Mouse (Mus musculus): Measurements from ENCODE around the gene Serpina1d.
"Not testable (repeated sequence)": the region's sequence is repeated elsewhere in the genome, so short reads cannot be mapped to it uniquely, and the experiment has no call there.

Gene Serpina1d

DNA sequence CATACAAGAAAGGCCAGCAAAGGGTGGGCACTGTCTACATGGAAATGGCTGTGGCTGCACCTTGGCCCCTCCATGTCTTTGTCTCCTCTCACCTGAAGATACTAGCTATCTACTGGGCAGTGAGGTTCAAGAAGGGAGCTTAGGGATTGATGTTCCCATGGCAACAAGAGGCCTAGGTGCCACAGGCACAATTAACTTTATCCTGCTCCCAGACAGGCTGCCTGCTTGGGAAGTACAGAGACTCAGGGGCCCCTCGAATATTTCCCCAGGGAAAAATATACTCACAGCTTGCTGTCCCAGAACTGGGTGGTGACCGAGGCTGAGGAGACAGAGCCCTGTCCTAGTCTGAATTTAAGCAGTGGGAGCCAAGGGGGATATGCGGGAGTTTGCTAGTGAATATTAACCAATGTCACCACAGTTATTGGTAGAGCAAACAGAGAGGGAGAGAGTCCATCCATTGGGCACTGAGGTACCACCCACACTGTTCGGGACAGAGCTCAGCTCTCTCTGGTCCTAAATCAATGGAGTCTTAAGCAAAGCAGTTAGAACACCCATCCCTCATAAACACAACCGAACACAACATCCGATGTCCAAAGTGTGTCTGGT is at the start of gene Serpina1d:
TSS of gene Serpina1d (minus strand) at position 347 of the 606 bp plus-strand sequence.
- not testable (repeated sequence) for DNase-seq (ENCODE audit: low spot score in 2 of 2)

DNA sequence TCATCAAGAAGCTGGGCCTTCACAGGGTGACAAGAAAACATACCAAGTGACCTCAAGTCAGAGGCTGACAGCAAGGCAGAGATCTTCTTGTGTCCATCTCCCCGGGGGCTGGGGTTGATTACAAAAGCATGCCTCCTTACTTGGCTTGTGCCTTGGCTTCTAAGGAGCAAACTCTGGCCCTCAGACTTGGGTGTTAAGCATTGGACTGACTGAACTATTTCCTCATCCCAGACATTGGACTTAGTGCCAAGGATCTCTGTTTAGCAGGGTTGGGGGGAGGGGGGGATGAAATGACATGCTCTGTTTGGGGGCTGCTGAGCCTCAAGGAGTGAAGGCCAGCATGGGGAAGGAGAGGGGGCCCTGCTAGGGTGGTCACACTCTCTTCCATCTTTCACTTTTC is 2.8 kb downstream of the Serpina1d start:
- not testable (repeated sequence) for DNase-seq (ENCODE audit: low spot score in 2 of 2)

DNA sequence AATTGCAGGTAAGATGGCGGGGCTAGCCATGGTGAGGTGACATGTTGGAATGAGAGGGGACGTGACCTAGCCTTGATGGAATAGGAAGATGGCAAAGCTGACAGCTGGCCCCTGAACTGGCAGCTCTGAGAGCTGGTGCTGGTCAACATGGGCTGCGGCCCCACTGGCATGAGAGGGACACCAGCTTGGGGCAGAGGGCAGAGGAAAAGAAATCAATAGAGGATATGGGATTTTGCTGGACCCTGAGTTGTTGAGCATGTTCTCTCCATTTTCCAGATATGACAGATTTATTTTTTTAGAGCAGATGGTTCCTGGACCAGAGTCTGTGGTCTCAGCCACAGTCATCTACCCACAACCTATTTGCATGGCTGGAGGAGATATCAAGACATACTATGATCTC is 10.3 kb downstream of the Serpina1d start:
- DNase-seq (ENCODE audit: low spot score in 2 of 2): not testable (repeated sequence)

DNA sequence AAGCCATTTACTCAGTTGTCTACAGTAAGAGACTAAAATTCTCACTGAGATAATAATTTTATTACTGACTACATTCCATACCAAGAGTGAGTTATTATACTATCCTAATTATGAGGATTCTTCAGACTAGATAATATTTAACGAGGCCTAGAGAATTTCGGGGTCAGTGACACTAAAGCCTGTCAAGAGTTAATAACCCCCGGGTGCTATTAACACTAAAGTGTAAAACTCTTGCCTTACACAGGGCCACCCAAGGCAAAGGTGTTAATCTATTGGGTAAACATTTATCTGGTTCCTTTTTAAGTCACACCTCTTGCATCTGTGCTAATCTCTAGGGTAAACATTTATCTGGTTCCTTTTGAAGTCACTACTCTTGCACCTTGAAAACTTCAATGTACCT is 13.1 kb downstream of the Serpina1d start:
- not testable (repeated sequence) for DNase-seq (ENCODE audit: low spot score in 2 of 2)

DNA sequence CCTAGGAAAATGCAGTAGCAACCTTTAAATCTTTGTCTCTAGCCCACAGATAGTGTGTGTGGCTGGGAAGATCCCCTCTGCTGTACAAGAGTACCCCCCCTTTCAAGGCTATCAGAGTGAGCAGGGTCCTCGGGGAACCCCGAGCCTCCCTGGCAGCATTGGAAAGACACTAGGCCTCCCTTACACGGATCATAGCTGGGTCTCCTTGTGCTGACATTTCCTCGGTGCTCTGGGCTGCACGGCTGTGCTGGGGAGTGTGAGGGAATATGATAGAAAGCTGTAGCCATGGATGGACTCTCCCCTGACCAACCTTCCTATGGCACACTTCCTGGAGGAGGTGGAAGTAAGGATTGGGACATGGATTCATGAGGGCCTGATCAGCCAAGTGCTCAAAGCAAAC is 27.4 kb downstream of the Serpina1d start:
- DNase-seq (ENCODE audit: low spot score in 2 of 2): not testable (repeated sequence)

DNA sequence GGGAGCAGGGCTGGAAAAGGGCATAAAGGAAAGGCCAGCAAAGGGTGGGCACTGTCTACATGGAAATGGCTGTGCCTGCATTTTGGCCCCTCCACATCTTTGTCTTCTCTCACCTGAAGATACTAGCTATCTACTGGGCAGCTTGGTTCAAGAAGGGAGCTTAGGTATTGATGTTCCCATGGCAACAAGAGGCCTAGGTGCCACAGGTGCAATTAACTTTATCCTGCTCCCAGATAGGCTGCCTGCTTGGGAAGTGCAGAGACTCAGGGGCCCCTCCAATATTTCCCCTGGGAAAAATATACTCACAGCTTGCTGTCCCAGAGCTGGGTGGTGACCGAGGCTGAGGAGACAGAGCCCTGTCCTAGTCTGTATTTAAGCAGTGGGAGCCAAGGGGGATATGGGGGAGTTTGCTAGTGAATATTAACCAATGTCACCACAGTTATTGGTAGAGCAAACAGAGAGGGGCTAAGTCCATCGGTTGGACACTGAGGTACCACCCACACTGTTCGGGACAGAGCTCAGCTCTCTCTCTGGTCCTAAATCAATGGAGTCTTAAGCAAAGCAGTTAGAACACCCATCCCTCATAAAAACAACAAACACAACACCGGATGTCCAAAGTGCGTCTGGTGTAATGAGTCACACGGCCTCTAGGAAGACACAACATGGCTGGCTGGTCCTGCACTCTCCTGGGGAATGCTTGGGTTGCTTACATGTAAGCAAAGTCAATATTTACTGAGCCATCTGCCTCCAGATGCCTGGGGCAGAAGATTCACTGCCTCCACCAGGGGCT is 35.4 kb downstream of the Serpina1d start:
- DNase-seq (ENCODE audit: low spot score in 2 of 2): not testable (repeated sequence)

DNA sequence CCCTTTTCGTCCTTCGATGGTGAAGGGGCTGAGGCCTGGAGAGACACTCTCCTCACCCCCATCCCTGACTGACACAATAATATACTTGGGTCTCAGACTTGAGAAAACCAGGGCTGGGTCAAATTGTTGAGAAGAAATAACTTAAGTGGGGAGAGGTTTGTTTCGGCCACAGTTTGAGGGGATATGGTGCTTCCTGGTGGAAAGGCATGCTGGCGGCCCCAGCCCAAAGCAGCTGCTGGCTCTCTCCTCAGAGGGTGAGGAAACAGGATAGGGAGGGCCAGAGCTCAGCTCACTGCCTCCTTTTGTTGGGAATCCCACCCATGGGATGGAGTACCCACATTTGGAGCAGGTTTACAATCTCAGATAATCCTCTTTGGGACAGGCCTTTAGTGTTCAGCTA is 37.8 kb downstream of the Serpina1d start:
- DNase-seq (ENCODE audit: low spot score in 2 of 2): not testable (repeated sequence)

DNA sequence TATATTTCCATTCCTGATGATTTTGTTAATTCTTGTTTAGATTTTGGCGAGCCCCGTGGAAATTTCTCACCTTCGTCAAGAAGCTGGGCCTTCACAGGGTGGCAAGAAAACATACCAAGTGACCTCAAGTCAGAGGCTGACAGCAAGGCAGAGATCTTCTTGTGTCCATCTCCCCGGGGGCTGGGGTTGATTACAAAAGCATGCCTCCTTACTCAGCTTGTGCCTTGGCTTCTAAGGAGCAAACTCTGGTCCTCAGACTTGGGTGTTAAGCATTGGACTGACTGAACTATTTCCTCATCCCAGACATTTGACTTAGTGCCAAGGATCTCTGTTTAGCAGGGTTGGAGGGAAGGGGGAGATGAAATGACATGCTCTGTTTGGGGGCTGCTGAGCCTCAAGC is 38.3 kb downstream of the Serpina1d start:
- not testable (repeated sequence) for DNase-seq (ENCODE audit: low spot score in 2 of 2)
